Mouse (Mus musculus) cortical plate, adult 2 months (tissue): ENCODE measurements at regions not wholly inside any gene's neighbourhood (a gene's known extent, or its start where the extent isn't known, plus 50 kb on each side); places are given as distances from the start of the nearest gene placed in this dataset.

Source experiments
- CTCF ChIP-seq: fragments of 200-500 bp; IDR thresholded peaks from 2 replicates; pipeline ENCODE4 v1.5.1; 2011; ENCODE audit warnings: mild to moderate bottlenecking, control low read depth, low read length; ENCODE audit not compliant: insufficient read depth; ENCODE audit errors: extremely low read depth
- POLR2A ChIP-seq: fragments of 200-500 bp; IDR thresholded peaks from 2 replicates; pipeline ENCODE4 v1.6.1; 2011; ENCODE audit warnings: mild to moderate bottlenecking, low read length, control low read depth; ENCODE audit not compliant: insufficient read depth; ENCODE audit errors: extremely low read depth

DNA sequence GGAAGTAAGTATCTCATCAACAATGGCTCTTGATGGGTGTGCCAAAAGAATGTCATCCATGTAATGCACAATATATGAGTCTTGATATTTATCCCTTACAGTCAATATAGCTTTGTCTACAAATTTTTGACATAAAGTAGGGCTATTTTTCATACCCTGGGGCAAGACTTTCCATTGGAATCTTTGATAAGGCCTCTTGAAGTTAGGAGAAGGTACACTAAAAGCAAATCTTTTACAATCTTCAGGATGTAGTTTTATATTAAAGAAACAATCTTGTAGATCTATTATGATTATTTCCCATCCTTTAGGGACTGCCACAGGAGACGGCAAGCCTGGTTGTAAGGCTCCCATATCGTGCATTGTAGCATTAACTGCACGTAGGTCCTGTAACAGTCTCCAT, 1038.8 kb upstream of the Sel1l start:
- TF ChIP-seq CTCF = no peak
- no peak for TF ChIP-seq POLR2A
